Mouse (Mus musculus) liver, embryonic 12.5 days (tissue): ENCODE results near the gene Erap1. TPM values are rescaled to one million over a fixed set of nuclear protein-coding genes. Genes with fewer than 3 reads are reported as not detected.
"Not testable (repeated sequence)": the region's sequence is repeated elsewhere in the genome, so short reads cannot be mapped to it uniquely, and the experiment has no call there.

Experiments
- ATAC-seq: fragments of 200-750 bp; cut with Nextera tagmentation; 2 replicates; pipeline ENCODE4 v1.8.0; 2017; ENCODE audit warnings: moderate number of reproducible peaks, mild to moderate bottlenecking, moderate library complexity
- H3K27ac ChIP-seq: fragments of 300-500 bp; sonication (generic); 2 replicates; pipeline ENCODE4 v1.5.1; 2016; ENCODE audit warnings: mild to moderate bottlenecking
- H3K27me3 ChIP-seq: fragments of 300-500 bp; sonication (generic); replicated peaks from 2 replicates; pipeline ENCODE4 v1.6.1; 2016; ENCODE audit warnings: mild to moderate bottlenecking, moderate library complexity
- H3K36me3 ChIP-seq: fragments of 300-500 bp; sonication (generic); 2 replicates; pipeline ENCODE4 v1.6.1; 2016; ENCODE audit warnings: mild to moderate bottlenecking, moderate library complexity
- H3K4me1 ChIP-seq: fragments of 300-500 bp; sonication (generic); 2 replicates; pipeline ENCODE4 v1.6.1; 2016
- H3K4me2 ChIP-seq: fragments of 300-500 bp; sonication (generic); 2 replicates; pipeline ENCODE4 v1.6.1; 2016; ENCODE audit warnings: mild to moderate bottlenecking, moderate library complexity
- H3K4me3 ChIP-seq: fragments of 300-500 bp; sonication (generic); 2 replicates; pipeline ENCODE4 v1.5.1; 2016; ENCODE audit warnings: mild to moderate bottlenecking, moderate library complexity
- H3K9ac ChIP-seq: fragments of 300-500 bp; sonication (generic); 2 replicates; pipeline ENCODE4 v1.6.1; 2016; ENCODE audit warnings: mild to moderate bottlenecking, moderate library complexity
- H3K9me3 ChIP-seq: fragments of 300-500 bp; sonication (generic); replicated peaks from 2 replicates; pipeline ENCODE4 v1.6.1; 2016; ENCODE audit warnings: mild to moderate bottlenecking, moderate library complexity
- WGBS: fragments of 180-500 bp; shearing (Covaris S2); methylation state at CpG from one replicate; pipeline ENCODE4 v1.1.7; 2016; ENCODE audit not compliant: insufficient replicate concordance; 5-methylcytosine and 5-hydroxymethylcytosine counted together
- polyA plus RNA-seq: library from polyadenylated mRNA; unstranded; fragments of >200 nt; fragmentation: Nextera tagmentation; extraction: Ambion mirVana; gene quantifications from 2 replicates; pipeline ENCODE4 v1.2.1, GENCODE M21; 2016

The Erap1 gene
- 14.4 and 19.1 TPM in 2 replicates for polyA plus RNA-seq

- Histone ChIP-seq H3K4me3 (peak within 1 kb of the TSS; percentile 93), H3K4me2 (peak within 1 kb of the TSS; percentile 93), H3K36me3 (no peaks in the 10 kb centered on the region), H3K27me3 (no peaks in the 10 kb centered on the region), H3K27ac (peak within 1 kb of the TSS; percentile 89), H3K9ac (peak within 1 kb of the TSS; percentile 90), H3K9me3 (no peaks in the 10 kb centered on the region), H3K4me1 (peaks cover 7% of the 10 kb centered on the region; the same call in 1 of the 2 replicates)
- WGBS = 3% methylated on average over 12 of the region's 12 CpGs
- ATAC-seq = peak; percentile 67
Observed at GRCm38 (mm10) chr13:74638793-74639711, at the start of gene Erap1. TSS of gene Erap1 (plus strand) at chr13:74639568.

DNA sequence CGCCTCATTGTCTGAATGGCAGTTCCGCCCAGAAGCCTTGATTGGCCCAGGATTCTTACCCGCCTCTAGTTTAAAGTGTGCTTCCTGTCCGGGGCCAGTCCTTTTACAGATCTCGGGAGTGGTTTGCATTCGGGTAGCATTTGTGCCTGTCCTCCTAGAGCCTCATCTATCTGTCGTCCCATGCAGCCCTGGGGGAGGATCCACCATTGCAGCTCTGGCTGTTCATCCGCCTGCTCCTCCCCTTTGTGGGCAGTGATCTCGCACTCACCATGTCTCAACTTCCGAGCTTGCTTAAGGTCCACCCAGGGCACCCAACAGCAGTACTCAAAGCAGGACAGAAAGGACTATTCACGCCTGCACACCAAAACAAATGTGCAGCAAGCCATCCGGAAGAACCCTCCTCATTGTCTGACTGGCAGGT, 48.0 kb upstream of the Erap1 start:
- not testable (repeated sequence) for H3K4me1 ChIP-seq, H3K27ac ChIP-seq, H3K4me3 ChIP-seq, H3K9ac ChIP-seq, H3K36me3 ChIP-seq, H3K27me3 ChIP-seq, H3K9me3 ChIP-seq
- peak overlapping the region; percentile 33 for H3K4me2 ChIP-seq
- 0 out of 2 replicates have a peak, but pooled peaks have one; percentile 10 for ATAC-seq
- 37% methylated on average over 12 of the region's 12 CpGs for WGBS

DNA sequence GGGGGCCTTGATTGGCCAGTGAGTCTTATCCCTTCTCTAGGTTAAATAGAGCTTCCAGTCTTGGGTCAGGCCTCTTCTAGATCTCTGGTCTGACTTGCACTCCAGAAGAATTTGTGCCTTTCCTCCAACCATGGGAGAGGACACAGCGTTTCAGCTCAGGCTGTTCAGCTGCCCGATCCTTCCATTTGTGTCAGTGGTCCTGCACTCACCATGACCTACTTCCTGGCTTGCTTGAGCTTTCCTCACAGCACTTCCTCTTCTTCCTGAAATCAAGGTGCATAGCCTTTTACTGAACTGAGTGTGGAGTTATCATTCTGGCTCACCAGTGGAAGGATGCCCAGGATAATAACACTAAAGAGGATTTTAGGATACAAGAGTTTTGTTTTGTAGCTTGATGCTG, 47.5 kb upstream of the Erap1 start:
- not testable (repeated sequence) for H3K9ac ChIP-seq, H3K27ac ChIP-seq, H3K27me3 ChIP-seq, H3K9me3 ChIP-seq, ATAC-seq, H3K36me3 ChIP-seq, H3K4me3 ChIP-seq, H3K4me1 ChIP-seq
- peak overlapping the region; percentile 33 for H3K4me2 ChIP-seq
- WGBS = 49% methylated on average over 2 of the region's 2 CpGs

DNA sequence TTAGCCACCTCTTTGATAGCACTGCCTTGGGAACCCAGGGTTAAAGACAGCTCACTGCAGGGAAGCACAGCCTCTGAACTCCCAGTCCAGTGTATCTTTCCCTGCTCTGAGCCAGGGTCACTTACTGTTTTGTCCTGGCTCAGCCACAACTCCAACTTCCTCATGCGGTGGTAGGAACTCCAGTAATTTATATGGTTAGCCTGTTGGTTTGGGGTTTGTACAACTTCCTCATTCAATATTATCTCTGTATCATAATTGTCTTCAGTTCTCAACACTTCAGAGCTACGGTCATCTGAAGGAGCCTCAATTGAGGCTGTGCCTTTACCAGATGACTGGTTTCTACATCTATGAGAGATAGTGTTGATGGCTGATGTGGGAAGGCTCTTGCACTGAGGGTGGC, 42.3 kb upstream of the Erap1 start:
- not testable (repeated sequence) for H3K9ac ChIP-seq, H3K27ac ChIP-seq, H3K9me3 ChIP-seq, H3K36me3 ChIP-seq, H3K4me2 ChIP-seq, ATAC-seq, H3K4me3 ChIP-seq, H3K4me1 ChIP-seq, H3K27me3 ChIP-seq
- 25% methylated on average over 2 of the region's 2 CpGs for WGBS

DNA sequence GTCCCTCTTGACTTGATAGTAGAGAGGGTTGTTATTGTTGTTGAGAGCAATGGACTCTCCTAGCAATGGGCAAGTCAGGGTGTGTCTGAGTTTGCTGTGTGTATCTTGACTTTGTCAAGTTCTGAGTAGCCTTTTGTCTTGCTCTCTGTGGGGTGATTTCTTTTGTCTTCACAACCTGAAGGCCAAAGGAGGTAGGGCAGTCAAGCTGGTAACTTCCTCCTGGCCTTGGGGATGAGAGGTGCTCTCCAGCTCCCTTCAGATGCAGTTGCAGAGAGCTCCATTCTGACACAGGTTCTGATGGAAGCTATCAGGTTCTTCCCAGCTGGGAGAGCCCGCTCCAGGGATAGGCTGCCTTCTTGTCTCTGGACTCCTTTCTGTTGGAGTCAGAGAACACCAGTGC, 37.6 kb upstream of the Erap1 start:
- not testable (repeated sequence) for ATAC-seq, H3K4me2 ChIP-seq, H3K27me3 ChIP-seq, H3K4me1 ChIP-seq, H3K9ac ChIP-seq, H3K4me3 ChIP-seq, H3K9me3 ChIP-seq, H3K27ac ChIP-seq
- 82% methylated on average over 1 of the region's 1 CpGs for WGBS
- peaks cover 22% of the 10 kb centered on the region for H3K36me3 ChIP-seq

GRCm38 (mm10) chr13:74617163-74618019, 22.0 kb upstream of the Erap1 start:
- Histone ChIP-seq H3K9ac (peak overlapping the region; percentile 65), H3K4me3 (peak overlapping the region; percentile 65), H3K27ac (peak overlapping the region; percentile 88), H3K4me2 (peak overlapping the region; percentile 74)
- H3K4me1 ChIP-seq, H3K9me3 ChIP-seq, H3K27me3 ChIP-seq, H3K36me3 ChIP-seq: not testable (repeated sequence)
- WGBS = 5% methylated on average over 22 of the region's 22 CpGs
- ATAC-seq = peak; percentile 97

- no peak overlapping the region for H3K27ac ChIP-seq
Observed at GRCm38 (mm10) chr13:74632327-74632726, 7.0 kb upstream of the Erap1 start.

DNA sequence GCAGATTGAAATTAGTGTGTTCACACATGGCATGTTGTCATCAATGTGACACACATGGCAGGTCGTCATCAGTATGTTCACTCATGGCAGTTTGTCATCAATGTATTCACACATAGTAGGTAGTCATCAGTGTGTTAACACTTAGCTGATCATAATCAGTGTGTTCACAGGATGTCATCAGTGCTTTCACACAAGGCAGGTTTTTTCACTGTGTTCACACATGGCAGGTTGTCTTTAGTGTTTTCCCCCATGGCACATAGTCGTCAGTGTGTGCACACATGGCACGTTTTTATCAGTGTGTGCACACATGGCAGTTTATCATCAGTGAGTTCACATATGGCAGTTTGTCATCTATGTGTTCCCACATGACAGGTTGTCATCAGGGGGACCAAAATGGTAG, 6.5 kb upstream of the Erap1 start:
- WGBS = 51% methylated on average over 3 of the region's 3 CpGs
- Histone ChIP-seq H3K27ac (no peak overlapping the region), H3K4me2 (no peak overlapping the region), H3K36me3 (no peaks in the 10 kb centered on the region), H3K4me3 (no peak overlapping the region), H3K9ac (no peak overlapping the region), H3K27me3 (no peaks in the 10 kb centered on the region), H3K9me3 (no peaks in the 10 kb centered on the region), H3K4me1 (no peaks in the 10 kb centered on the region)
- no peak for ATAC-seq

More at GRCm38 (mm10) chr13:74632327-74632726, 7.0 kb upstream of the Erap1 start:
- no peaks in the 10 kb centered on the region for H3K9me3 ChIP-seq
- no peak for ATAC-seq
- no peak overlapping the region for H3K4me2 ChIP-seq
- H3K9ac ChIP-seq = no peak overlapping the region
- no peaks in the 10 kb centered on the region for H3K36me3 ChIP-seq
- 45% methylated on average over 1 of the region's 1 CpGs for WGBS
- H3K4me3 ChIP-seq = no peak overlapping the region
- no peaks in the 10 kb centered on the region for H3K4me1 ChIP-seq
- no peaks in the 10 kb centered on the region for H3K27me3 ChIP-seq

DNA sequence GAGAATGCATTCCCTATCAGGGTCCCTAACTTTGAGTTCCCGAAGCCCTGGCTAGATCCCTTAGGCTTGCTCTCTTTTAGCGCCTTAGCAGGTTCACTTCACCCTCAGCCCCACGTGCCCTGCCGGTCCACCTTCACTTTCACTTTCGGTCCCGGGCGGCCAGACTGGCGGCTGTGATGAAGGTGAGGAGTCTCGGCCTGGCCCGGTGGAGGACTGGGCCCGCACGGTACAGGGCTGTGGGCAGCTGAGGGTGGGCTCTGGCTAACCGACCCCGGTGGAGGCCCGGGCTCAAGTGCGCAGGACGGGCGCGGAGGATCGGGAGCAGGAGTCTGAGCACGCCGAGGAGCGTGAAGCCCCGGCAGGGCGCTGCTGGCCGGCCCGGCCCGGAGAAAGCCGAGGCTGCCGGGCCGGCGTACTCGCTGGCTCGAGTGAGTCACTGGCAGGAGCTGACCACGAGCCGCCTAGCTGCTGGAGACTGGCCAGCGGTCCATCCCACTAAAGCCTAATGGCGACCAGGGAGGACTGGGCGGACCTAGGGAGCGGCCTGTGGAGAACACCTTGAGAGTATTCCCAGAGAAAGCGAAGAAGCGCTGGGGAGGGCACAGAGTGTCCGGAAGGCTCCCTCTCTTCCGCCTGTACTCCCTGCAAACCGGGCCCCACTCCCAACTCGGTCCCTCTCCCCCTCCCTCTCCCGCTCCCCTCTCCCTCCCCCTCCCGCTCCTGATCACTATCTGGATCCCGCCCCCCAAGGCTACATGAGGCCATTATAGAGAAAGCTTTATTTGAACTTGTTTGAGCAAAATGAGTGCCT, 549 bp downstream of the Erap1 start:
- WGBS = under 1% methylated on average over 46 of the region's 49 CpGs
- no peaks in the 10 kb centered on the region for H3K27me3 ChIP-seq
- H3K4me3 ChIP-seq = peak overlapping the region; percentile 93
- peak; percentile 82 for ATAC-seq
- H3K9me3 ChIP-seq = no peaks in the 10 kb centered on the region
- H3K36me3 ChIP-seq = no peaks in the 10 kb centered on the region
- H3K9ac ChIP-seq = peak overlapping the region; percentile 90
- peaks cover 7% of the 10 kb centered on the region; the same call in 1 of the 2 replicates for H3K4me1 ChIP-seq
- H3K27ac ChIP-seq = peak overlapping the region; percentile 89
- H3K4me2 ChIP-seq = peak overlapping the region; percentile 93

DNA sequence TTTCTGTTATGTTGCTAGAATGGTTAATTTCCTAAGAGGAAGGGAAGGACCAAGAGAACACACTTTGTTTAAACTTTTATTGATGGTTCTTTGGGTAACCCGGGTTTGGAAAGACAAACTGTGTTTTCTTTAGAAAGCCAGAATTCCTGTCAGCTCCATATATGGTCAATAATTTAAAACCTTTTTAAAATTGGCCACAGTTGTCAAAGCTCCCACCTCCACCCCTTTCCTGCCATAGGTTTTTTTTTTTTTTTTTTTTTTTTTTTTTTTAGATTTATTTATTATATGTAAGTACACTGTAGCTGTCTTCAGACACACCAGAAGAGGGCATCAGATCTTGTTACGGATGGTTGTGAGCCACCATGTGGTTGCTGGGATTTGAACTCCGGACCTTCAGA, 1.2 kb downstream of the Erap1 start:
- not testable (repeated sequence) for ATAC-seq, H3K4me1 ChIP-seq, H3K9me3 ChIP-seq, H3K36me3 ChIP-seq, H3K27me3 ChIP-seq
- Histone ChIP-seq H3K27ac (peak overlapping the region; percentile 89), H3K9ac (peak overlapping the region; percentile 90), H3K4me3 (peak overlapping the region; percentile 93), H3K4me2 (peak overlapping the region; percentile 93)
- WGBS = 47% methylated on average over 3 of the region's 3 CpGs

DNA sequence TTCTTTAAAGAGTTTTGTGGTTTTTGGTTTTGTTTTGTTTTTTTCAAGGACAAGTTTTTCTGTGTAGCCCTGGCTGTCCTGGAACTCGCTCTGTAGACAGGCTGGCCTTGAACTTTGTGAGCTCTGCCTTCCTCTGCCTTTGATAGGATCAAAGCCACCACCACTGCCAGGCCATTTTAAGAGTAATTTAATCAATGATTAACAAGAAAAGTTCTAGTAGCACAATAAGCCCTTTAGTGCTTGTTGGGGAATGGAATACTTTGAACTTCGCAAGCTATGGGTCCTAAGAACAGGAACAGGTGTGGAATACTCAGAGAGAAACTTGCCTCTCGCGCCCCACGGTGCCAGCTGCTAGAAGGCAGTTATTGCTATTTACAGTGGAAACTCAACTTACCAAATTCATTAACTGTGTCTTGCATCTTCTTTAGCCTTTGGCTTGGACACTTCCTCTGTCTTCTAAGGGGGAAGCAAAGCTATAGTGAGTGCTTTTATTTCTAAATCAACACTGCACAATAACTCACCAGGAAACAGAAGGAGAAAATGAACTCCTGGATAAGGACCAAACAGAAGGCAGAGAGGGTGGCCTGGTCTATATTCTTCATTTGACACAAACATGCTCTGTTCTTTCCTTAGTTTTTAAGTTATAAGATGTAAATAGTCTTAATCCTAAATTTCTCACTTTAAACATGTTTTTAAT, 56.3 kb downstream of the Erap1 start:
- H3K9ac ChIP-seq = no peak overlapping the region
- H3K27me3 ChIP-seq = no peaks in the 10 kb centered on the region
- H3K36me3 ChIP-seq = peaks cover 43% of the 10 kb centered on the region
- H3K9me3 ChIP-seq = no peaks in the 10 kb centered on the region
- no peaks in the 10 kb centered on the region for H3K4me1 ChIP-seq
- ATAC-seq = no peak
- 84% methylated on average over 5 of the region's 5 CpGs for WGBS
- no peak overlapping the region for H3K27ac ChIP-seq
- no peak overlapping the region for H3K4me3 ChIP-seq
- H3K4me2 ChIP-seq = no peak overlapping the region
